Mouse (Mus musculus): ENCODE data around the gene Ankrd23. TPM values are rescaled to one million over a fixed set of nuclear protein-coding genes. Genes with fewer than 3 reads are reported as not detected.

Ankrd23 gene
- polyA plus RNA-seq, 1 experiment from 2014 or later = 10.6 TPM

DNA sequence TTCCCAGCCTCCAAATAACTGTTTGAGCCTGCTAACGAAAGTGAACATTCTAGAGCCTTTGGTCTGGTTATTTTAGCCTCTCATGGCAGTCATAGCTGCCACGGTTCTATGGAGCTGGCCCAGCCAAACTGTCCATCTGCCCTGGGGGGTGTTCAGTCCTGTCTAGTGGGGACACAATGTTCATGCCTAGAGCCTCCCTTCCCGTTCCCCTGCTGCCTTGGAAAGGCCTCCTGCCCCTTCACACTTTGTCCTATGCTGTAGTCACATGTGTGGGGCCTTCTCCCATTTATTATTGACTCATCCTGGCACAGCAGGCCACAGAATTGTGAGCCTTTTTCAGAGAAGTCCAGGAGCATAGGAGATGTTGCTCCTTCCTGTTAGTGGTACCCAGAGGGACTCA is 18.4 kb downstream of the Ankrd23 start:
- Histone ChIP-seq H3K4me1 (replicated peaks; ENCODE audit: control insufficient read depth, insufficient read depth, low read length) (peaks cover 34% of the 10 kb centered on the region), H3K27ac (no peak overlapping the region), H3K36me3 (replicated peaks; ENCODE audit: control insufficient read depth, insufficient read depth) (peaks cover 57% of the 10 kb centered on the region), H3K4me2 (replicated peaks) (no peak overlapping the region), H3K9ac (no peak overlapping the region), H3K4me3 (replicated peaks; ENCODE audit: low read length) (no peak overlapping the region), H3K27me3 (ENCODE audit: control insufficient read depth, insufficient read depth, low read length) (no peaks in the 10 kb centered on the region), H3K9me3 (ENCODE audit: control insufficient read depth, low read length) (no peaks in the 10 kb centered on the region)
- ATAC-seq (ENCODE audit: low FRiP score) = no peak
- WGBS = 89% methylated on average over 3 of the region's 3 CpGs
- no peak for DNase-seq (ENCODE audit: low spot score)

DNA sequence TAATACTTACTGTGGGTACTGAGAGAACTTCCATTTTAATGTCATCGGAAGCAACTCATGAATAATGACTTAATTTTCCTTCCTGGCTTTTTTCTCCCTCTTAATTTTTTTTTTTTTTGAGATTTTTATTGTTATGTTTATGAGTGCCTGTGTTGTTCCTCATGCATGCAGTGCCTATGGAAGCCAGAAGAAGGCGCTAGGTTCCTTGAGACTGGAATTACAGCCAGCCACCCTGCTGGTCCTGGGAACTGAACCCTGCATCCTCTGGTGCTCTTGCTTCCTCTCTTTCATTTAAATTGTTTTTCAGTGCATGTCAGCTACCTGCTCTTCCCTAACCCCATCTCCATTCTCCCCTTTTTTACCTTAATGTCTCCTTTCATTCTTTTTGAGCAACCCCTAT is 23.0 kb downstream of the Ankrd23 start:
- Histone ChIP-seq H3K4me2 (replicated peaks) (peak overlapping the region; percentile 97), H3K4me1 (replicated peaks; ENCODE audit: control insufficient read depth, insufficient read depth, low read length) (peaks cover 39% of the 10 kb centered on the region), H3K27me3 (ENCODE audit: control insufficient read depth, insufficient read depth, low read length) (no peaks in the 10 kb centered on the region), H3K9me3 (ENCODE audit: control insufficient read depth, low read length) (no peaks in the 10 kb centered on the region), H3K9ac (peak overlapping the region; percentile 84; the same call in 1 of the 2 replicates), H3K4me3 (replicated peaks; ENCODE audit: low read length) (peak overlapping the region; percentile 91), H3K36me3 (replicated peaks; ENCODE audit: control insufficient read depth, insufficient read depth) (peaks cover 15% of the 10 kb centered on the region; the same call in 1 of the 2 replicates), H3K27ac (no peak overlapping the region)
- WGBS = 32% methylated on average over 2 of the region's 2 CpGs
- peak; percentile 39 for DNase-seq (ENCODE audit: low spot score)
- ATAC-seq (ENCODE audit: low FRiP score) = no peak

DNA sequence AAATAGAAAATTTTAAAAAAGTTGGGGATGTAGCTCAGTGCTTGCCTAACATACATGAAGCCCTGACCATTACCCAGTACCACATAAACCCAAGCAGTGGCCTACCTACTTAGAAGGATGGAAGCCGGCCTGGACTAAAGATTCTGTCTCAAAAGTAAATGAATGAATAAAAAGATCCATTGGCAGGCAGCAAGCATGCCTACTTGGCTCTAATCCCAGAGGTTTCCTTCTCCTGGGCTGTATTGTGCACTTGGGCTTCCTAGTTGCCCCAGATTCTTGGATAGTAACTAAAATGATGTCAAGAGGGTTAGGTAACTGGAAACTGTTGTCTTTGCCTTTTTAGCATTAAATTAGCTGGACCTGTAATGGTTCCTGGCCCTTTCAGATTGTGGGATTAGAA is 23.4 kb downstream of the Ankrd23 start:
- ATAC-seq (ENCODE audit: low FRiP score) (no peak), DNase-seq (ENCODE audit: low spot score) (peak; percentile 33)
- Histone ChIP-seq H3K36me3 (replicated peaks; ENCODE audit: control insufficient read depth, insufficient read depth) (peaks cover 12% of the 10 kb centered on the region; the same call in 1 of the 2 replicates), H3K4me1 (replicated peaks; ENCODE audit: control insufficient read depth, insufficient read depth, low read length) (peaks cover 39% of the 10 kb centered on the region), H3K4me3 (replicated peaks; ENCODE audit: low read length) (peak overlapping the region; percentile 91), H3K9me3 (ENCODE audit: control insufficient read depth, low read length) (no peaks in the 10 kb centered on the region), H3K27me3 (ENCODE audit: control insufficient read depth, insufficient read depth, low read length) (no peaks in the 10 kb centered on the region), H3K4me2 (replicated peaks) (peak overlapping the region; percentile 97), H3K27ac (no peak overlapping the region; the same call in 1 of the 2 replicates), H3K9ac (peak overlapping the region; percentile 84)
- WGBS = 0% methylated on average over 1 of the region's 1 CpGs

DNA sequence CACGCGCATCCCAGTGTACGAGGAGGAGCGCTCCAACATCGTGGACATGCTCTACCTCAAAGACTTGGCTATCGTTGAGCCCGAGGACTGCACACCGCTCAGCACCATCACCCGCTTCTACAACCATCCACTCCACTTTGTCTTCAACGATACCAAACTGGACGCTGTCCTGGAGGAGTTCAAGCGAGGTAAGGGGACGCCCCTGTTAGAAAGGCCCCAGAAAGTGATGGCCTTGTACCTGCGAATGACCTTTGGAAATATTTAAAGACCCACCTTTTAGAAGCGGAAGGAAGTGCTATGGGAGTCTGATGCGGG is 23.8 kb downstream of the Ankrd23 start:
- H3K27ac ChIP-seq = peak overlapping the region; percentile 97
- 1% methylated on average over 16 of the region's 16 CpGs for WGBS
- H3K4me2 ChIP-seq (replicated peaks) = peak overlapping the region; percentile 97
- DNase-seq (ENCODE audit: low spot score) (no peak), ATAC-seq (ENCODE audit: low FRiP score) (0 out of 2 replicates have a peak, but pooled peaks have one; percentile 0)
- H3K4me1 ChIP-seq (replicated peaks; ENCODE audit: control insufficient read depth, insufficient read depth, low read length) = peaks cover 39% of the 10 kb centered on the region
- H3K27me3 ChIP-seq (ENCODE audit: control insufficient read depth, insufficient read depth, low read length) = no peaks in the 10 kb centered on the region
- H3K4me3 ChIP-seq (replicated peaks; ENCODE audit: low read length) = peak overlapping the region; percentile 91
- H3K9me3 ChIP-seq (ENCODE audit: control insufficient read depth, low read length) = no peaks in the 10 kb centered on the region
- H3K9ac ChIP-seq = peak overlapping the region; percentile 84
- peaks cover 9% of the 10 kb centered on the region; the same call in 1 of the 2 replicates for H3K36me3 ChIP-seq (replicated peaks; ENCODE audit: control insufficient read depth, insufficient read depth)

DNA sequence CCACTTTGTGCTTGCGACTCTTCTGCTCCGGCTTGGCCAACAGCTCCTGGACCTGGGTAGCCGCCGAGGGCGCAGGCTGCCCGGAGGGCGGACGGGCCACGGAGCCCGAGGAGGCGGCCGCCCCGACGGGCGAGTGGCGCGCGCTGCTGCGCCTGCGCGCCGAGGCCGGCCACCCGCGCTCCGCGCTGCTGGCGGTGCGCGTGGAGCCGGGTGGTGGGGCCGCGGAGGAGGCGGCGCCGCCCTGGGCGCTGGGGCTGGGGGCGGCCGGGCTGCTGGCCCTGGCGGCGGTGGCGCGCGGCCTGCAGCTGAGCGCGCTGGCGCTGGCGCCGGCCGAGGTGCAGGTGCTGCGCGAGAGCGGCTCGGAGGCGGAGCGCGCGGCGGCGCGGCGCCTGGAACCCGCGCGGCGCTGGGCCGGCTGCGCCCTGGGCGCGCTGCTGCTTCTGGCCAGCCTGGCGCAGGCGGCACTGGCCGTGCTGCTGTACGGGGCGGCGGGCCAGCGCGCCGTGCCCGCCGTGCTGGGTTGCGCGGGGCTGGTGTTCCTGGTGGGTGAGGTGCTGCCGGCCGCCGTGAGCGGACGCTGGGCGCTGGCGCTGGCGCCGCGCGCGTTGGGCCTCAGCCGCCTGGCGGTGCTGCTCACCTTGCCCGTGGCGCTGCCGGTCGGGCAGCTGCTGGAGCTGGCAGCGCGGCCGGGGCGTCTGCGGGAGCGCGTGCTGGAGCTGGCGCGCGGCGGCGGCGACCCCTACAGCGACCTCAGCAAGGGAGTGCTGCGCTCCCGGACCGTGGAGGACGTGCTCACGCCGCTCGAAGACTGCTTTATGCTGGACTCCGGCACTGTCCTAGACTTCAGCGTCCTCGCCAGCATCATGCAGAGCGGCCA is 24.4 kb downstream of the Ankrd23 start:
- ATAC-seq (ENCODE audit: low FRiP score) = peak; percentile 74

DNA sequence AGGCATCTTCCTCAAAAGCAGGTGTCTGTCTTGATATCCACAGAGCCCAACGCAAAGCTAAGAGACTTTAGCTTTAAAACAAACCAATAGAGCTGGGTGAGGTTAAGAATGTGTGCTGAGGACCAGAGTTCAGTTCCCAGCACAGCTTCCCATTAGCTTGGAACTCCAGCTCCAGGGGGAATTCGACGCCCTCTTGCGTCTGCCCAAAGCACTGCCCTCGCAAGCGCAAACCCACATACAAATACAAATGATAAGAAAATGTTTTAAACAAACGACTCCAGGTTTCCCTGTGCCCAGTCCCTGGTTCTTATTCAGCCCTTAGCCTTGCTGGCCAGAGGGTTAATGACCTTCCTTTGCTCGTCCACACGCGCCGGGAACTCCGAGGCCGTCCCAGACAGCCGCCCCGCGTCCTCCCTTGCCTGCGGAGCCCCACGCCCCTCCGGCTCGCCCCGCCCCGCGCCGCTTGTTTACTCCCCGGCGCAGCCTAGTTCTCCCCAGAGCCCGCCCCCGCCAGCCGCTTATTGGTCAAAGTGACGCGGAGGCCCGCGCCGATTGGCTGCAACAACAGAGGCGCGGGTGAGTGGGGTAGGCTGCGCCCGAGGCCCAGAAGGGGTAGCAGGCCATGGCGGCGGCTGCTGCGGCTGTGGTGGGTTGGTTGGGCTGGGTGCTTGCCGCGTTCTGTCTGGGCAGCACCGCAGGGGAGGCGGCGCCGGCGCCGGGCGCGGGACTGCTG is 25.2 kb downstream of the Ankrd23 start, which contains the start of gene Cnnm3:
TSS of gene Cnnm3 (plus strand) at position 579 of the 733 bp plus-strand sequence.
- peak; percentile 98 for DNase-seq (ENCODE audit: low spot score)
- Histone ChIP-seq H3K9ac (peak within 1 kb of the TSS; percentile 84), H3K4me2 (replicated peaks) (peak within 1 kb of the TSS; percentile 97), H3K9me3 (ENCODE audit: control insufficient read depth, low read length) (no peaks in the 10 kb centered on the region), H3K4me1 (replicated peaks; ENCODE audit: control insufficient read depth, insufficient read depth, low read length) (peaks cover 34% of the 10 kb centered on the region), H3K27ac (peak within 1 kb of the TSS; percentile 97), H3K36me3 (replicated peaks; ENCODE audit: control insufficient read depth, insufficient read depth) (peaks cover 10% of the 10 kb centered on the region; the same call in 1 of the 2 replicates), H3K4me3 (replicated peaks; ENCODE audit: low read length) (peak within 1 kb of the TSS; percentile 91), H3K27me3 (ENCODE audit: control insufficient read depth, insufficient read depth, low read length) (no peaks in the 10 kb centered on the region)
- 1% methylated on average over 51 of the region's 51 CpGs for WGBS
- ATAC-seq (ENCODE audit: low FRiP score) = peak; percentile 99

More for the DNA sequence above, 24.4 kb downstream of the Ankrd23 start:
- H3K36me3 ChIP-seq (replicated peaks; ENCODE audit: control insufficient read depth, insufficient read depth) = peaks cover 9% of the 10 kb centered on the region; the same call in 1 of the 2 replicates
- WGBS = 0% methylated on average over 84 of the region's 126 CpGs
- peak; percentile 50 for DNase-seq (ENCODE audit: low spot score)
- no peaks in the 10 kb centered on the region for H3K27me3 ChIP-seq (ENCODE audit: control insufficient read depth, insufficient read depth, low read length)
- H3K4me1 ChIP-seq (replicated peaks; ENCODE audit: control insufficient read depth, insufficient read depth, low read length) = peaks cover 39% of the 10 kb centered on the region
- no peaks in the 10 kb centered on the region for H3K9me3 ChIP-seq (ENCODE audit: control insufficient read depth, low read length)
- peak overlapping the region; percentile 84 for H3K9ac ChIP-seq
- H3K27ac ChIP-seq = peak overlapping the region; percentile 97
- H3K4me3 ChIP-seq (replicated peaks; ENCODE audit: low read length) = peak overlapping the region; percentile 91
- H3K4me2 ChIP-seq (replicated peaks) = peak overlapping the region; percentile 97

DNA sequence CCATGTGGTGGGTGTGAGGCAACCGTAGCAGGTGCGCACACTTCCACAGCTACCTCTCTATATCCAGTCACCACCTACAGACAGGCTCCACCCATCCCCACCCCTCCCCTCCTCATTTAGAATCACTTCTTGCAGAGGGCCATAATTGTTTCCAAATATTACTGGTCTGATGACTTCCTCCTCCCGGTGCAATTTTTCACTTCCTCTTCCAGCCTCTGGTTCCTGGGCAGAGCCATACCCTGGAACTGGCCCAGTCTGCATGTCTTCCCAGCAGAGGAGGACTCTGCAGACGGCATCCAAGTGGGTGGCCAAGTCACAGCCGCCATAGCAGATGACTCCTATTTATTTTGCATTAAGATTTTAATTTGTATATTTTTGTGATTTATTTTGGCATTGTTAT is 28.4 kb downstream of the Ankrd23 start:
- ATAC-seq (ENCODE audit: low FRiP score) (no peak), DNase-seq (ENCODE audit: low spot score) (no peak)
- no peak overlapping the region for H3K4me2 ChIP-seq (replicated peaks)
- peaks cover 10% of the 10 kb centered on the region; the same call in 1 of the 2 replicates for H3K36me3 ChIP-seq (replicated peaks; ENCODE audit: control insufficient read depth, insufficient read depth)
- no peak overlapping the region for H3K9ac ChIP-seq
- H3K4me3 ChIP-seq (replicated peaks; ENCODE audit: low read length) = no peak overlapping the region
- H3K9me3 ChIP-seq (ENCODE audit: control insufficient read depth, low read length) = no peaks in the 10 kb centered on the region
- no peaks in the 10 kb centered on the region for H3K27me3 ChIP-seq (ENCODE audit: control insufficient read depth, insufficient read depth, low read length)
- 92% methylated on average over 5 of the region's 5 CpGs for WGBS
- peaks cover 5% of the 10 kb centered on the region for H3K4me1 ChIP-seq (replicated peaks; ENCODE audit: control insufficient read depth, insufficient read depth, low read length)
- no peak overlapping the region for H3K27ac ChIP-seq

DNA sequence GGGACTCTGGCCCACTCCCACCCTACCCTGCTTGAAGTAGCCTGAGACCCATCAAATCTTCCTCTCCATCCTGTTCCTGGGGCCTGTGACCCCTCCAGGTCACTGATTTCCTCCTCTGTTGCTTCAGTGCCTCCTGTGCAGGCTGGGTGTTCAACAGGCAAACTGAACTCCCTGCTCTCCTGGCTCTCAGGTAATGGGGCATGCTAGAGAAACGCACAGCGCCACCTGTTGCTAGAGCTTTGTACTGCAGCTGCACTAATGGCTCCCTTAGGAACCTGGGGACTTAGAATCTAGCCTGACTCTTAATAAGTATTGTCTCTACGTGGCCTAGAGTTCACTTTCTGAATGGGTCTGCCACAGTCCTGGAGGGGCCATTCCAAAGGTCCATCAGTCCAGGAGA is 35.4 kb downstream of the Ankrd23 start:
- no peak overlapping the region for H3K4me3 ChIP-seq (replicated peaks; ENCODE audit: low read length)
- no peak overlapping the region for H3K4me2 ChIP-seq (replicated peaks)
- 5% methylated on average over 3 of the region's 3 CpGs for WGBS
- H3K4me1 ChIP-seq (replicated peaks; ENCODE audit: control insufficient read depth, insufficient read depth, low read length) = no peaks in the 10 kb centered on the region
- no peak overlapping the region for H3K27ac ChIP-seq
- ATAC-seq (ENCODE audit: low FRiP score) = no peak
- H3K27me3 ChIP-seq (ENCODE audit: control insufficient read depth, insufficient read depth, low read length) = no peaks in the 10 kb centered on the region
- peak; percentile 92 for DNase-seq (ENCODE audit: low spot score)
- peaks cover 17% of the 10 kb centered on the region for H3K36me3 ChIP-seq (replicated peaks; ENCODE audit: control insufficient read depth, insufficient read depth)
- no peak overlapping the region for H3K9ac ChIP-seq
- H3K9me3 ChIP-seq (ENCODE audit: control insufficient read depth, low read length) = no peaks in the 10 kb centered on the region

DNA sequence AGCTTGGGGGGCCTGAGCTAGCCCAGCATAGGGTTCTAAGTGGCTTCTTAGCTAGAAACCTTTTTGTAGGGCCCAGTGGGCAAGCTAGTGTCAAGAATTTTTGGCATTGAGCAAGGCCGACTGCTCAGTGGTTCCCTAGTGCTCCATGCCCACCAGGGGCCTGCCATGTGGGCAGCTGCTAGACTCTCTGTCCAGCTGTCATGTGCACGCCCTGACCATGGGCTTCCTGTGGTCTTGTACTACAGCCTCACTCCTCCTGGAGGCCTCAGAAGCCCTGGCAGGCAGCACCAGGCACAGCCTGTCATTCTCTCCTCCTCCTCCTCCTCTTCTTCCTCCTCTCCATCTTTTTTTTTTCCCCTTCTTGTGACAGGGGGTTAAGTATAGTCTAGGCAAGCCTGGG is 39.4 kb downstream of the Ankrd23 start:
- H3K9ac ChIP-seq = no peak overlapping the region
- 63% methylated on average over 2 of the region's 2 CpGs for WGBS
- H3K9me3 ChIP-seq (ENCODE audit: control insufficient read depth, low read length) = no peaks in the 10 kb centered on the region
- no peak for ATAC-seq (ENCODE audit: low FRiP score)
- H3K27me3 ChIP-seq (ENCODE audit: control insufficient read depth, insufficient read depth, low read length) = no peaks in the 10 kb centered on the region
- H3K36me3 ChIP-seq (replicated peaks; ENCODE audit: control insufficient read depth, insufficient read depth) = peaks cover 16% of the 10 kb centered on the region; the same call in 1 of the 2 replicates
- no peaks in the 10 kb centered on the region for H3K4me1 ChIP-seq (replicated peaks; ENCODE audit: control insufficient read depth, insufficient read depth, low read length)
- H3K4me3 ChIP-seq (replicated peaks; ENCODE audit: low read length) = no peak overlapping the region
- no peak overlapping the region for H3K27ac ChIP-seq
- no peak for DNase-seq (ENCODE audit: low spot score)
- H3K4me2 ChIP-seq (replicated peaks) = no peak overlapping the region

Data from hindbrain, embryonic 14.5 days (tissue).